Mouse (Mus musculus): ENCODE results near the gene Casp7.
"Not testable (repeated sequence)": the region's sequence is repeated elsewhere in the genome, so short reads cannot be mapped to it uniquely, and the experiment has no call there.

The Casp7 gene

GRCm38 (mm10) chr19:56386095-56386494, 10.8 kb upstream of the Casp7 start:
- no peak for DNase-seq

GRCm38 (mm10) chr19:56387726-56388302, 9.1 kb upstream of the Casp7 start:
- DNase-seq, result no peak

GRCm38 (mm10) chr19:56389176-56389575, 7.8 kb upstream of the Casp7 start:
- no peak for DNase-seq

DNA sequence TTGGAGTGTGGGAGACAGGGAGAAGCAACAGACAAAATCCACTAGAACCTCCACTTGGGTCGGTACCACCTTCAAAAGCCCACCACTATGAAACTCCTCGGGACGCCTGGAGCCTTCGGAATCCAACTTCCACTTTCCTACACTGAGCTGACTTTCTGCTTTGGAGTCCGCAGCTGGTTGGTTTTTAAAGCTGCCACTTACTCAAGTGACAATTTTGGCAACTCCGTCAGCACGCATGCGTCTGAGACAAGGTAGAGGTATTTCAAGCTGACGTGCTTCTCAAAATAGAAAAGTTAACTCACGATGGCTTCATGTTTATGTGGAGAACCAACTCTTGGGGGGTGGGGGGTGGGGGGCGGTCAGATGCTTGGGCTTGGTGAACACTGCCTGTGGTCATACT, 7.0 kb upstream of the Casp7 start, which contains the start of gene Nrap:
Gene Nrap, minus strand, starts transcription at position 159 of the 400 bp plus-strand sequence.
- no peak for DNase-seq

DNA sequence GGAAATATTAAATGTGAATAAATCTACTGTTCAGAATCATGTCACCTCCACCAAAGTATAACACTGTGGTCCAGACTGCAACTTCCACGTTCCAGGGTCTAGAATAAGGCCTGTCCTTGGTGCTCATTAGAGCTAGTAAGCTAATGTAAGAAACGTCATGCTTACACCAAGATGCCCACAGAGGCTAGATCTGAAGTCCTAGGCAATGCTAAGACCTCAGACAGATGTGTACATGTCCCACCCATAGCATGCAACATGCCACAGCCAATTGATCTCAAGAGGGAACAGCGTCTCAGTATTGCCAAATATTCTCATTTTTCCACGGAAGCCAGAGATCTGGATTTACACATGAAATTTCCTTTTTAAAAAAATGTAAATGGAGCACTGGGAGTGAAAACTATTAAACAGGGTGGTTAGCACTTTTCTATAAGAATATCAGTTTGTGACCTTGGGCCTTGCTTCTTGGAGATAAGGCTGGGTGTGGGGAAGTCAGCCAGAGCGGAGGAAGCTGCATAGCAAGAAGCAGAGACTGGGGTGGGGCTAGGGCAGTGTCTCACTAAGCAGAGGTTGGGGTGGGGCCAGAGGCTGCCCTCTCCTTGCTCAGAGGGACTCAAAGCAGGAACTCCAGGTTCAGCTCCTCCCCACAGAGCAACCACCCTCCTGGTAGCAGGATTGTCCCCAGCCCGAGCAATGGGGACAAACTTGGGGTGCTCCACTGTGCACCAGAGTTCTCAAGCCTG, 5.5 kb upstream of the Casp7 start:
- DNase-seq, result no peak

DNA sequence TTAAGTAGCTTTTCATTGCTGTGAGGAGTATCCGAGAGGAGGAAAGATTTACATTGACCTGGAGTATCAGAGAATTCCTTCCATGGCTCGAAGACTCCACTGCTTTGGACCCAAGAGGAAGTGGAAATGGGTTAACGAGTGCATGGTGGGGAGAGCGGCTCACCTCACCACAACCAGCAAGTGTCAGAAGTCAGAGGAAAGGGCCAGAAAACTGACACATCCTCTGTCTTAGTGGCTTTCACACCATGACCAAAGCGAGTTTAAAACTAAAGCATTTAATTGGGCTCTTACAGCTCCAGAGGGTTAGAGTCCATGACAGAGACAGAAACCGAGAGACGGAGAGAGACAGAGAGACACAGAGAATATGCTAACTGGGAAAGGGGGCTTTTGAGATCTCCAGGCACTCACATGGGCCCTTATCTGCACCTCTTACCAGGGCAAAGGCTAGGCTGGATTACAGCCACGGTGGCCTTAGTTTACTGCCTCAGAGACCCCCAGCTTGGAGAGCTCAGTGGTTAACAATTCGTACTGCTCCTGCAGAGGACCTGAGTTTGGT, 3.5 kb upstream of the Casp7 start:
- no peak for DNase-seq

- DNase-seq, result no peak
Measured at GRCm38 (mm10) chr19:56395183-56395935, 1.6 kb upstream of the Casp7 start.

DNA sequence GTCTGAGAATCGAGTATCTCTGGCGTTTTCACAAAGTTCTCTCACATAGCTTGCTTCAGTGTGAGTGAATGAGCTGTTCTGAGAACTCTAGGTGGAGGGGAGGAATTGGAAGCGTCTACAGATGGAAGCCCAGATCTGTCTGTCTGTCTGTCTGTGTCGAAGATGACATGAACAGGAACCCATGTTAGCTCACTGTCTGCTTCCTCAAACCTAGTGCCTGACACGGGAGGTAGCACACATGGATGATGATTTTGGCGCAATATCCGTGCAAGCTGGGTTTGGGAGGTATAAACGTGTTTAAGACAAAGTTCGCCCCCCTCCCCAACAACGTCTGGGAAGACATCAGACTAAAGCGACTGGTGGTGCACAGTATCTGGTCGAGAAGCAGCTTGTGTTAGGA, 702 bp upstream of the Casp7 start:
- DNase-seq, result no peak

DNA sequence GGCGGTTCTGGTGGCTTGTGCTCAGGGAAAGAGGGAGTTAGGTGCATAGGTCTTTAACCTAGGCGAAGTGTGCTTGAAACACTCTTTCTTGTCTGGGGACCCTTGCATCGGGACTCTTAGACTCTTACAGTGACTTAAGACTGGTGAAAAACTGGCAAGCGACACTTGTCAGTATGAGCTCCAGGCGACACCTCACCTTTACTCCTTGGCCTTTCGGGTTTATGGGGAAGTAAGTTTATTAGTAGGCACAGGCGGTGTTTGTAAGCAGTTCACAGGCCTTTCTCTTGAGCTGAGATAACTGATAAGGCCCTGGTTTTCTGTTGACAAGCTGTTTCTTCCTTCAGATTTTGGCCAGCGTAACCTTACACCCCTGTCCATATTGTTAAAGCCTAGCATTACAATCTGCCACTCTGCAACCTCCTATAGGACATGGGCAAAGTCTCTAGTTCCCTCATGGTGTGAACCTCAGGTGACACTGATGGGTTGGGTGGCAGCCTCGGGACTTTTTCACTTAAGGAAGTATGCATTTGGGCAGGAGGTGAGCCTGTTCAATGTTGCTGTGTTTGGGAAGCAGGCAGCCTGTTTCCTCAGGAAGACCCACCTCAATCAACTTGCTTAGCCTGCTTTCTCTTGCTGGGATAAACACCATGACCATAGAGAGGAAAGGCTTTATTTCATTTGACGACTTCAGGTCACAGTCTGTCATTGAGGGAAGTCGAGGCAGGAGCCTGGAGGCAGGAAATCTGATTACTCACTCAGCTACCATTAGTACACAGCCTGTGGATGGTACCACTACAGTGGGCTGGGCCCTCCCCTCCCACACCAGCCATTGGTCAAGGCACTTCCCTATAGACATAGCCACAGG, 966 bp downstream of the Casp7 start:
- no peak for DNase-seq

- DNase-seq, result no peak
Measured at GRCm38 (mm10) chr19:56398528-56398795, 1.5 kb downstream of the Casp7 start.

DNA sequence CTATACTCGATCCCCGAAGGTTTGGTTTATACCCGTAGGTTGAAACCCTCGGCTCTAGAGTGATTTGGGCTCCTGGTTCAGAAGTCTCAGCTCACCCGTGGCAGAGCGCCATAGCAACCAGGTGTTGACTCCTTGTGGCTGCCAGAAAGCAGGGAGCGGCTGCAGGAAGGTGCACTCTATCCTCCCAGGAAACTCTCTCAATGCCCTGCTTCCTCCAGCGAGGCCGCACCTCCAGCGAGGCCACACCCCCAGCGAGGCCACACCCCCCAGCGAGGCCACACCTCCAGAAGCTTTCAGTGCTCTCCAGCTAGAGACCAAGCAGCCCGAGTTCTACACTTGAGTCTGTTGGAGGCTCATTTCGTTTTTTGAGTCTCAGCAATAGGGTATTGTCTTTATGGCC, 3.3 kb downstream of the Casp7 start:
- no peak for DNase-seq

GRCm38 (mm10) chr19:56401864-56402263, 4.9 kb downstream of the Casp7 start:
- DNase-seq, result no peak

GRCm38 (mm10) chr19:56405824-56406223, 8.9 kb downstream of the Casp7 start:
- no peak for DNase-seq

DNA sequence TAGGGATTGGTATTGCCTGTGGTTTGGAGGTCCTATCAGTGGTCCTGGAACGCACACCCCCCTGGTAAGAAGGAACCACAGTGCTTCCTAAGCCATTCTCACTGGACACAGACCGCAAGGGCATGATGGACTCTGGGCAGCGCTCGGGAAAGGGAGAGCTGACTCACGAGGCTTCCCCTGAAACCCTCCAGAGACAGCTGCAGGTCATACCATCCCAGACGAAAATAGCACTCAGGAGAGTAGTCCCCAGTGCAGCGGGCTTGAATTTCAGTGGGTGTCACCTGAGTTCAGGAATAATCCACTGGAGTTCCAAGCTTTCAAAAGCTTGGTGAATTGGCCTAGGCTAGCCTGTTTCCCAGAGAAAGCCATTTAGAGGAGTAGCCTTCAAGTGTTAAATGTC, 9.7 kb downstream of the Casp7 start:
- no peak for DNase-seq

DNA sequence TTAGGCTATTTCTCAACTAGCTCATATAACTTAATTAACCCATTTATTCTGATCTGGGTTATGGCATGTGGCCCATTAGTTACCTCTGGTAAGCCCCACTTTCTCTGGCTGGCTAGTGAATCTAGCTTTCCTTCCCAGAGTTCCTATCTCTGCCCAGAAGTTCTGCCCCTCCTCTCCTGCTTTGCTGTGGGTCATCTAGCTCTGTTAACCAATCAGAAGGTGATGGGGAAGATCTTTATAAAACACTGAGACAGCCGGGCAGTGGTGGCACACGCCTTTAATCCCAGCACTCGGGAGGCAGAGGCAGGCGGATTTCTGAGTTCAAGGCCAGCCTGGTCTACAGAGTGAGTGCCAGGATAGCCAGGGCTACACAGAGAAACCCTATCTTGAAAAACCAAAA, 13.0 kb downstream of the Casp7 start:
- DNase-seq, result not testable (repeated sequence)

DNA sequence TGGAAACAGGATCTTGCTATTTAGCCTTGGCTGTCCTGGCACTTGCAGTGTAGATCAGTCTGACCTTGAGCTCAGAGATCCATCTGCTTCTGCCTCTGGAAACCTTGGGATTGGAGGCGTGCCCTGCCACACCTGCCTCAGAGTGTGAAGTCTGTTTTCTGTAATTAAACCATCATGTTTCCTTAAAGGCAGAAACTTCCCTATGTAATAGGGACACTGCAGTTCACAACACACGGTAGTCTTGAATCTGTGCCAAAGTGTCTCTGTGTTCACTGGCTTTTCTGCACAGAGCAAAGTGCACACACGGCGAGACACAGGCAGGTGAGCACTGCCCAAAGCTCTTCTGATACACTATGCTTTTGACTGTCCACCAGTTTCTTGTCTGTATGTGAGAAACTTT, 21.5 kb downstream of the Casp7 start:
- no peak for DNase-seq

GRCm38 (mm10) chr19:56419452-56419851, 22.5 kb downstream of the Casp7 start:
- DNase-seq, result no peak

GRCm38 (mm10) chr19:56420345-56420744, 23.4 kb downstream of the Casp7 start:
- DNase-seq, result no peak

DNA sequence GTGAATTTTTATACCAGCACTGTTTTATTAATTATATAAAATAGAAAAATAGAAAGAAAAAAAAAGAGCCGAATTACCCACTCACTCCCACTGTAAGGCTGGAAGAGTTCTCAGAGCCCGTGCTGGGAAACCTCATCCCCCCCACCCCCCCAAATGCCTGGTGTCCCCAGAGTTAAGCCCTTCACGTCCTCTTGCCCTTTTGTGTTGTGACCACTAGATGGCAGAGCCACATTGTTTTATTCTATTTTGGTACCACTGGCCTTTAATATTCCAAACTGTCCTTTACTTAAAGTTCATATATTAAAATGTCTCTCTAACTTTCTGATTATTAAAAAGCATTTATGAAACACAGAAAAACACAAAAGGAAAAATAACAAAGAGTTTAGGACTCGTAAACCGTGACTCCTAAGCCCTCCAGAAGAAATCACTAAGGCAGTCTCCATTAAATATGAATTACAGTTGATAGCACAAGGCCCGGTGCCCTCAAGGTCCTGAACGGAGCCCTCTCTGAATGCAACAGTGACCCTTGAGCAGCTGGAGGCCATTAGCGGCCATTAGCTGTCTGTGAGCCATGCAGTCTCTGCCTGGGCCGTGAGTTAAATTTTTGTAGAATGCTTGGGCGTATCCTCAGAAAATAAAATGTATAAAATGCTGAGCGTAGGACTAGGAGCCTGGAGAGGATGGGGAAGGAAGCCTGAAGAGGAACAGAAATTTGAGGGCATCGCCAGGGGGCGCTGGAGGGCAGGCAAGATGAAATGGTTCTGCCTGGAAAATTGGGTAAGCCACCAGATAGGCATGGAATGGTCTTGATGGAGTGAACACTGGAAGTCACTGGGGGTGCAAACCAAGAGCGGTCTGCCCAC, 25.8 kb downstream of the Casp7 start:
- DNase-seq, result peak; percentile 77

DNA sequence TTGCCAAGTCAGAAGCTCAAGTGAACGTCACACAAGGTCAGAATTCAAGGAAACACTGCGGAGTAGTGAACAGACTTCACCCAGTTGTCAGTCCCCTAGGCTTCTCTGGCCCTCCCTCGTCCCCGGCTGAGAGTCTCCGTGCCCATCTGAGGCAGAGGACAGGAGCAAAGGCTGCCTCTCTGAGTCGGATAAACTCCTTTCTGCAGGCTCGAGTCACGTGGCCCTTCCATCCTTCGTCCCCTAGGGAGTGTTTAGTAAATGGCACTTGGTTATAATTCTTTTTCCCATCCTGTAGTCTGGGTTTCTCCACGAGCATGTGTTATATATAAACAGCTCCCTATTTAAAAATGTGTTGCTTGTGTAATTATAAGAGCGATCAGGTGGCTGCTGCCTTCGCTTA, 26.4 kb downstream of the Casp7 start:
- DNase-seq, result no peak

- no peak for DNase-seq
Measured at GRCm38 (mm10) chr19:56424606-56425395, 27.9 kb downstream of the Casp7 start.
